Mouse (Mus musculus): ENCODE data around the gene Haus6. TPM values are rescaled to one million over a fixed set of nuclear protein-coding genes. Genes with fewer than 3 reads are reported as not detected.

The Haus6 gene
- polyA plus RNA-seq, 1 experiment from 2014 or later = 16.7 TPM

- Histone ChIP-seq H3K27me3 (ENCODE audit: control insufficient read depth, insufficient read depth, low read length) (no peaks in the 10 kb centered on the region), H3K4me1 (ENCODE audit: control insufficient read depth, insufficient read depth, low read length) (no peaks in the 10 kb centered on the region), H3K4me3 (ENCODE audit: low read depth, low read length) (no peak overlapping the region), H3K9ac (replicated peaks; ENCODE audit: low read depth, low read length) (no peak overlapping the region), H3K36me3 (ENCODE audit: control insufficient read depth, insufficient read depth, low read length) (no peaks in the 10 kb centered on the region), H3K9me3 (ENCODE audit: control insufficient read depth, low read depth, low read length) (no peaks in the 10 kb centered on the region), H3K4me2 (replicated peaks; ENCODE audit: low read depth, low read length) (no peak overlapping the region), H3K27ac (ENCODE audit: low read length) (no peak overlapping the region)
- no peak for ATAC-seq (ENCODE audit: insufficient number of reproducible peaks, insufficient read depth, low FRiP score, low read depth)
- WGBS = 69% methylated on average over 4 of the region's 4 CpGs
These were observed 52.8 kb downstream of the Haus6 start for GRCm38 (mm10) chr4:86559006-86559405.

- Histone ChIP-seq H3K4me1 (ENCODE audit: control insufficient read depth, insufficient read depth, low read length) (no peaks in the 10 kb centered on the region), H3K36me3 (ENCODE audit: control insufficient read depth, insufficient read depth, low read length) (no peaks in the 10 kb centered on the region), H3K27me3 (ENCODE audit: control insufficient read depth, insufficient read depth, low read length) (no peaks in the 10 kb centered on the region), H3K9me3 (ENCODE audit: control insufficient read depth, low read depth, low read length) (no peaks in the 10 kb centered on the region), H3K9ac (replicated peaks; ENCODE audit: low read depth, low read length) (no peak within 1 kb of the TSS), H3K27ac (ENCODE audit: low read length) (no peak within 1 kb of the TSS), H3K4me3 (ENCODE audit: low read depth, low read length) (no peak within 1 kb of the TSS), H3K4me2 (replicated peaks; ENCODE audit: low read depth, low read length) (no peak within 1 kb of the TSS)
- no peak for ATAC-seq (ENCODE audit: insufficient number of reproducible peaks, insufficient read depth, low FRiP score, low read depth)
- WGBS = 93% methylated on average over 7 of the region's 7 CpGs
These were observed 53.6 kb downstream of the Haus6 start, which contains the start of gene Saxo1 for GRCm38 (mm10) chr4:86558228-86558627. TSS of gene Saxo1 (minus strand) at chr4:86558328.

- Histone ChIP-seq H3K36me3 (ENCODE audit: control insufficient read depth, insufficient read depth, low read length) (no peaks in the 10 kb centered on the region), H3K4me3 (ENCODE audit: low read depth, low read length) (no peak overlapping the region), H3K9me3 (ENCODE audit: control insufficient read depth, low read depth, low read length) (no peaks in the 10 kb centered on the region), H3K4me2 (replicated peaks; ENCODE audit: low read depth, low read length) (no peak overlapping the region), H3K27me3 (ENCODE audit: control insufficient read depth, insufficient read depth, low read length) (no peaks in the 10 kb centered on the region), H3K9ac (replicated peaks; ENCODE audit: low read depth, low read length) (no peak overlapping the region), H3K4me1 (ENCODE audit: control insufficient read depth, insufficient read depth, low read length) (no peaks in the 10 kb centered on the region), H3K27ac (ENCODE audit: low read length) (no peak overlapping the region)
- ATAC-seq (ENCODE audit: insufficient number of reproducible peaks, insufficient read depth, low FRiP score, low read depth) = no peak
- WGBS = 71% methylated on average over 7 of the region's 7 CpGs
These were observed 54.5 kb downstream of the Haus6 start for GRCm38 (mm10) chr4:86557371-86557770.

- WGBS = 21% methylated on average over 6 of the region's 6 CpGs
- no peak overlapping the region for H3K4me2 ChIP-seq (replicated peaks; ENCODE audit: low read depth, low read length)
- no peak overlapping the region for H3K4me3 ChIP-seq (ENCODE audit: low read depth, low read length)
- H3K27ac ChIP-seq (ENCODE audit: low read length) = no peak overlapping the region
- no peaks in the 10 kb centered on the region for H3K27me3 ChIP-seq (ENCODE audit: control insufficient read depth, insufficient read depth, low read length)
- no peaks in the 10 kb centered on the region for H3K36me3 ChIP-seq (ENCODE audit: control insufficient read depth, insufficient read depth, low read length)
- H3K9me3 ChIP-seq (ENCODE audit: control insufficient read depth, low read depth, low read length) = no peaks in the 10 kb centered on the region
- no peak overlapping the region for H3K9ac ChIP-seq (replicated peaks; ENCODE audit: low read depth, low read length)
- no peak for ATAC-seq (ENCODE audit: insufficient number of reproducible peaks, insufficient read depth, low FRiP score, low read depth)
- no peaks in the 10 kb centered on the region for H3K4me1 ChIP-seq (ENCODE audit: control insufficient read depth, insufficient read depth, low read length)
These were observed 56.7 kb downstream of the Haus6 start for GRCm38 (mm10) chr4:86555035-86555707.

GRCm38 (mm10) chr4:86548332-86548731 is 63.5 kb downstream of the Haus6 start:
- WGBS = 85% methylated on average over 9 of the region's 9 CpGs

GRCm38 (mm10) chr4:86545615-86546014 is 66.2 kb downstream of the Haus6 start:
- Histone ChIP-seq H3K36me3 (ENCODE audit: control insufficient read depth, insufficient read depth, low read length) (no peaks in the 10 kb centered on the region), H3K4me3 (ENCODE audit: low read depth, low read length) (no peak overlapping the region), H3K27ac (ENCODE audit: low read length) (no peak overlapping the region), H3K9me3 (ENCODE audit: control insufficient read depth, low read depth, low read length) (no peaks in the 10 kb centered on the region), H3K27me3 (ENCODE audit: control insufficient read depth, insufficient read depth, low read length) (no peaks in the 10 kb centered on the region), H3K4me1 (ENCODE audit: control insufficient read depth, insufficient read depth, low read length) (no peaks in the 10 kb centered on the region), H3K9ac (replicated peaks; ENCODE audit: low read depth, low read length) (no peak overlapping the region), H3K4me2 (replicated peaks; ENCODE audit: low read depth, low read length) (no peak overlapping the region)
- ATAC-seq (ENCODE audit: insufficient number of reproducible peaks, insufficient read depth, low FRiP score, low read depth) = no peak; the same call in 1 of the 2 replicates
- WGBS = 49% methylated on average over 5 of the region's 5 CpGs

More at GRCm38 (mm10) chr4:86548332-86548731, 63.5 kb downstream of the Haus6 start:
- H3K36me3 ChIP-seq (ENCODE audit: control insufficient read depth, insufficient read depth, low read length) = no peaks in the 10 kb centered on the region
- no peak overlapping the region for H3K4me3 ChIP-seq (ENCODE audit: low read depth, low read length)
- H3K27ac ChIP-seq (ENCODE audit: low read length) = no peak overlapping the region
- no peaks in the 10 kb centered on the region for H3K27me3 ChIP-seq (ENCODE audit: control insufficient read depth, insufficient read depth, low read length)
- H3K9ac ChIP-seq (replicated peaks; ENCODE audit: low read depth, low read length) = no peak overlapping the region
- no peaks in the 10 kb centered on the region for H3K4me1 ChIP-seq (ENCODE audit: control insufficient read depth, insufficient read depth, low read length)
- H3K9me3 ChIP-seq (ENCODE audit: control insufficient read depth, low read depth, low read length) = no peaks in the 10 kb centered on the region
- H3K4me2 ChIP-seq (replicated peaks; ENCODE audit: low read depth, low read length) = no peak overlapping the region
- ATAC-seq (ENCODE audit: insufficient number of reproducible peaks, insufficient read depth, low FRiP score, low read depth) = no peak

- Histone ChIP-seq H3K27ac (ENCODE audit: low read length) (no peak overlapping the region), H3K4me2 (replicated peaks; ENCODE audit: low read depth, low read length) (no peak overlapping the region), H3K4me1 (ENCODE audit: control insufficient read depth, insufficient read depth, low read length) (no peaks in the 10 kb centered on the region), H3K27me3 (ENCODE audit: control insufficient read depth, insufficient read depth, low read length) (no peaks in the 10 kb centered on the region), H3K9ac (replicated peaks; ENCODE audit: low read depth, low read length) (no peak overlapping the region), H3K9me3 (ENCODE audit: control insufficient read depth, low read depth, low read length) (no peaks in the 10 kb centered on the region), H3K4me3 (ENCODE audit: low read depth, low read length) (no peak overlapping the region), H3K36me3 (ENCODE audit: control insufficient read depth, insufficient read depth, low read length) (no peaks in the 10 kb centered on the region)
- no peak for ATAC-seq (ENCODE audit: insufficient number of reproducible peaks, insufficient read depth, low FRiP score, low read depth)
- WGBS = 83% methylated on average over 3 of the region's 3 CpGs
These were observed 67.9 kb downstream of the Haus6 start for GRCm38 (mm10) chr4:86543999-86544398.

GRCm38 (mm10) chr4:86541573-86541972 is 70.3 kb downstream of the Haus6 start:
- Histone ChIP-seq H3K9ac (replicated peaks; ENCODE audit: low read depth, low read length) (no peak overlapping the region), H3K27me3 (ENCODE audit: control insufficient read depth, insufficient read depth, low read length) (no peaks in the 10 kb centered on the region), H3K9me3 (ENCODE audit: control insufficient read depth, low read depth, low read length) (no peaks in the 10 kb centered on the region), H3K27ac (ENCODE audit: low read length) (no peak overlapping the region), H3K36me3 (ENCODE audit: control insufficient read depth, insufficient read depth, low read length) (no peaks in the 10 kb centered on the region), H3K4me3 (ENCODE audit: low read depth, low read length) (no peak overlapping the region), H3K4me2 (replicated peaks; ENCODE audit: low read depth, low read length) (no peak overlapping the region), H3K4me1 (ENCODE audit: control insufficient read depth, insufficient read depth, low read length) (no peaks in the 10 kb centered on the region)
- 84% methylated on average over 1 of the region's 1 CpGs for WGBS
- ATAC-seq (ENCODE audit: insufficient number of reproducible peaks, insufficient read depth, low FRiP score, low read depth) = no peak

- H3K9me3 ChIP-seq (ENCODE audit: control insufficient read depth, low read depth, low read length) = no peaks in the 10 kb centered on the region
- no peak overlapping the region for H3K9ac ChIP-seq (replicated peaks; ENCODE audit: low read depth, low read length)
- no peak for ATAC-seq (ENCODE audit: insufficient number of reproducible peaks, insufficient read depth, low FRiP score, low read depth)
- no peaks in the 10 kb centered on the region for H3K36me3 ChIP-seq (ENCODE audit: control insufficient read depth, insufficient read depth, low read length)
- no peak overlapping the region for H3K27ac ChIP-seq (ENCODE audit: low read length)
- WGBS = 86% methylated on average over 5 of the region's 5 CpGs
- no peak overlapping the region for H3K4me3 ChIP-seq (ENCODE audit: low read depth, low read length)
- no peak overlapping the region for H3K4me2 ChIP-seq (replicated peaks; ENCODE audit: low read depth, low read length)
- no peaks in the 10 kb centered on the region for H3K27me3 ChIP-seq (ENCODE audit: control insufficient read depth, insufficient read depth, low read length)
- no peaks in the 10 kb centered on the region for H3K4me1 ChIP-seq (ENCODE audit: control insufficient read depth, insufficient read depth, low read length)
These were observed 72.9 kb downstream of the Haus6 start for GRCm38 (mm10) chr4:86538936-86539335.
